Comparison of ENCODE assay signal across 8 mouse cellular contexts in the genomic region with DNA sequence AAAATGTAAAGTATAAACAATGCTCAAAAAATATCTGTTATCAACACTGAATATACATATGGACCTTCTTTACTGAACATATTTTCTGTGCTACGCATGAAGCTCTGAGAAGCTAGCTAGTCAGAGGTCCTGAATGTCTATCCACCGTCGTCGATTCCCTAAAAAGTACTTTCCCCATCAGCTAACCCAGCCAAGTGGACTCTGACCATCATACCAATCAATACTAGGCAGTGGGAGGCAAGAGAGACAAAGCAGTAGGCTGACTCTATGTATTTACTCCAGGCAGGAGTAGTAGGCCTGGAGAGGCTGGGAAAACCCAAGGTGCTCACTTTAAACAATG. TPM values are rescaled to one million over a fixed set of nuclear protein-coding genes. Genes with fewer than 3 reads are reported as not detected.
DNase-seq lines count a peak whose midpoint lies in the region; ATAC-seq and TF ChIP-seq lines count a peak whose summit lies in the region.

No protein-coding gene starts in this region.

- H3K4me3 ChIP-seq in left cerebral cortex, adult 2 months = peak overlapping the region; percentile 84
- H3K4me3 ChIP-seq in embryonic facial prominence, embryonic 12.5 days = peak overlapping the region; percentile 79
- H3K4me3 ChIP-seq in intestine, embryonic 16.5 days (ENCODE audit: low read length) = peak overlapping the region; percentile 91
- H3K4me3 ChIP-seq in neural tube, embryonic 12.5 days = peak overlapping the region; percentile 92

- peaks cover 3% of the 10 kb centered on the region; the same call in 1 of the 2 replicates for H3K4me1 ChIP-seq in embryonic facial prominence, embryonic 12.5 days
- peaks cover 17% of the 10 kb centered on the region for H3K4me1 ChIP-seq in intestine, embryonic 16.5 days (ENCODE audit: control insufficient read depth, insufficient read depth, low read length)
- peaks cover 6% of the 10 kb centered on the region; the same call in 1 of the 2 replicates for H3K4me1 ChIP-seq in neural tube, embryonic 12.5 days

- no peaks in the 10 kb centered on the region for H3K27me3 ChIP-seq in embryonic facial prominence, embryonic 12.5 days
- H3K27me3 ChIP-seq in intestine, embryonic 16.5 days (replicated peaks; ENCODE audit: control insufficient read depth, insufficient read depth, low read length) = no peaks in the 10 kb centered on the region
- no peaks in the 10 kb centered on the region for H3K27me3 ChIP-seq in neural tube, embryonic 12.5 days (replicated peaks)

- H3K36me3 ChIP-seq in embryonic facial prominence, embryonic 12.5 days = 0 out of 2 replicates have a peak, but pooled peaks cover 2% of the 10 kb centered on the region
- no peaks in the 10 kb centered on the region for H3K36me3 ChIP-seq in intestine, embryonic 16.5 days (ENCODE audit: control insufficient read depth, insufficient read depth, low read length)
- H3K36me3 ChIP-seq in neural tube, embryonic 12.5 days = 0 out of 2 replicates have a peak, but pooled peaks cover 1% of the 10 kb centered on the region

- DNase-seq in left cerebral cortex, adult 2 months (ENCODE audit: extremely low spot score in 1 of 2, low spot score in 2 of 2) = no peak
- DNase-seq in left cerebral cortex, adult 11 months (ENCODE audit: low spot score) = no peak
- no peak for DNase-seq in thymus, postnatal 36 days
- DNase-seq in gastrocnemius, postnatal 14 days = no peak
- no peak for DNase-seq in thymus, adult 18-20 months

- intact Hi-C loops in left cerebral cortex, adult 2 months (cut with DNase I) = loop anchor here (2.0 kb wide), 1 partner anchor 213 kb away; a partner anchor contains a TSS
- intact Hi-C loops in gastrocnemius, postnatal 14 days (cut with DNase I; ENCODE audit: low total_unique reads) = no loop called here

- 13% methylated on average over 4 of the region's 4 CpGs for WGBS in embryonic facial prominence, embryonic 12.5 days
- 14% methylated on average over 4 of the region's 4 CpGs for WGBS in intestine, embryonic 16.5 days
- WGBS in neural tube, embryonic 12.5 days = 18% methylated on average over 4 of the region's 4 CpGs

- H3K9ac ChIP-seq in embryonic facial prominence, embryonic 12.5 days = peak overlapping the region; percentile 85
- H3K9ac ChIP-seq in intestine, embryonic 16.5 days (ENCODE audit: low read depth, low read length) = peak overlapping the region; percentile 81
- peak overlapping the region; percentile 88 for H3K9ac ChIP-seq in neural tube, embryonic 12.5 days

- no peak for TF ChIP-seq CTCF in left cerebral cortex, adult 2 months (IDR thresholded peaks at IDR 0.05)

- ATAC-seq in embryonic facial prominence, embryonic 12.5 days (ENCODE audit: insufficient number of reproducible peaks, insufficient read depth, low FRiP score, low TSS enrichment) = no peak
- ATAC-seq in intestine, embryonic 16.5 days = no peak
- ATAC-seq in neural tube, embryonic 12.5 days (ENCODE audit: low FRiP score, low read depth) = no peak

- peak overlapping the region; percentile 87 for H3K4me2 ChIP-seq in embryonic facial prominence, embryonic 12.5 days (replicated peaks)
- H3K4me2 ChIP-seq in intestine, embryonic 16.5 days (ENCODE audit: low read depth, low read length) = peak overlapping the region; percentile 82
- peak overlapping the region; percentile 80 for H3K4me2 ChIP-seq in neural tube, embryonic 12.5 days (replicated peaks)

- H3K27ac ChIP-seq in left cerebral cortex, adult 2 months = no peak overlapping the region
- no peak overlapping the region for H3K27ac ChIP-seq in embryonic facial prominence, embryonic 12.5 days
- H3K27ac ChIP-seq in intestine, embryonic 16.5 days (ENCODE audit: low read length) = no peak overlapping the region
- no peak overlapping the region for H3K27ac ChIP-seq in neural tube, embryonic 12.5 days

- H3K9me3 ChIP-seq in embryonic facial prominence, embryonic 12.5 days = no peaks in the 10 kb centered on the region
- no peaks in the 10 kb centered on the region for H3K9me3 ChIP-seq in intestine, embryonic 16.5 days (ENCODE audit: control insufficient read depth, low read length)
- no peaks in the 10 kb centered on the region for H3K9me3 ChIP-seq in neural tube, embryonic 12.5 days

RNA-seq across cellular contexts. Expression of a gene that starts 1.8 kb away (rescaled TPM):
- total RNA-seq in left cerebral cortex, adult 2 months (2021) = 100 to 1,000 TPM; 106 to 109 TPM
- polyA plus RNA-seq in embryonic facial prominence, embryonic 12.5 days (2016; fragmentation: Nextera tagmentation; extraction: Ambion mirVana) = 34.5 and 36.8 TPM in 2 replicates
- polyA plus RNA-seq in intestine, embryonic 16.5 days (2015; fragmentation: Nextera tagmentation; extraction: Ambion mirVana) = 15.9 and 19.0 TPM in 2 replicates
- polyA plus RNA-seq in neural tube, embryonic 12.5 days (2016; fragmentation: Nextera tagmentation; extraction: Ambion mirVana) = 29.4 and 30.9 TPM in 2 replicates
- total RNA-seq in gastrocnemius, postnatal 14 days (2021) = 10 to 100 TPM; 39.8 to 41.5 TPM

RNA-seq across cellular contexts. Expression of a gene that starts 41.2 kb away (rescaled TPM):
- 10 to 100 TPM; 46.0 to 47.0 TPM for total RNA-seq in left cerebral cortex, adult 2 months (2021)
- 13.6 and 14.0 TPM in 2 replicates for polyA plus RNA-seq in embryonic facial prominence, embryonic 12.5 days (2016; fragmentation: Nextera tagmentation; extraction: Ambion mirVana)
- polyA plus RNA-seq in intestine, embryonic 16.5 days (2015; fragmentation: Nextera tagmentation; extraction: Ambion mirVana) = 28.1 and 30.3 TPM in 2 replicates
- 18.6 and 22.7 TPM in 2 replicates for polyA plus RNA-seq in neural tube, embryonic 12.5 days (2016; fragmentation: Nextera tagmentation; extraction: Ambion mirVana)
- total RNA-seq in gastrocnemius, postnatal 14 days (2021) = 1 to 10 TPM; 5.4 to 6.1 TPM
